Mouse (Mus musculus): ENCODE results near the gene Hivep3. TPM values are rescaled to one million over a fixed set of nuclear protein-coding genes. Genes with fewer than 3 reads are reported as not detected.

Hivep3 gene
- polyA plus RNA-seq, 1 experiment from 2014 or later = 4.2 TPM

DNA sequence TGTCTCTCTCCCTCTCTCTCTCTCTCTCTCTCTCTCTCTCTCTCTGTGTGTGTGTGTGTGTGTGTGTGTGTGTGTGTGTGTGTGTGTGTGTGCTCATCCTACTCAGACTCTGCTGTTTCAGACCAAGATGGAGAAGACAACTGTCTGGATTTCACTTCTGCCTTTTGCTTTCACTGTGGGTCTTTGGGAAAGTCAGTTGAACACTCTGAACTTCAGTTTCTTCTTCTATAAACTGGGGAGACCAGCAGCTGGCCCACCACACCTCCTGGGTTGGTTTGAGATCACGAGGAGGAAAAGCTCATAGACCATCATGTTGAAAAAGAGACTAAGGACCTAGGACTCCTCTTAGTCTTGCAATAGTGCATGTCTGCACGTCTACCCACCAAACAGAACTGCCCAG lies 246.3 kb downstream of the Hivep3 start:
- no peaks in the 10 kb centered on the region for H3K36me3 ChIP-seq (replicated peaks)
- no peak overlapping the region for H3K4me2 ChIP-seq
- no peak overlapping the region for H3K9ac ChIP-seq
- no peaks in the 10 kb centered on the region for H3K27me3 ChIP-seq
- no peak for ATAC-seq (ENCODE audit: low FRiP score)
- H3K9me3 ChIP-seq = no peaks in the 10 kb centered on the region
- H3K27ac ChIP-seq = no peak overlapping the region
- WGBS = 66% methylated on average over 2 of the region's 2 CpGs
- H3K4me3 ChIP-seq (replicated peaks) = no peak overlapping the region
- H3K4me1 ChIP-seq = peaks cover 13% of the 10 kb centered on the region; the same call in 1 of the 2 replicates

DNA sequence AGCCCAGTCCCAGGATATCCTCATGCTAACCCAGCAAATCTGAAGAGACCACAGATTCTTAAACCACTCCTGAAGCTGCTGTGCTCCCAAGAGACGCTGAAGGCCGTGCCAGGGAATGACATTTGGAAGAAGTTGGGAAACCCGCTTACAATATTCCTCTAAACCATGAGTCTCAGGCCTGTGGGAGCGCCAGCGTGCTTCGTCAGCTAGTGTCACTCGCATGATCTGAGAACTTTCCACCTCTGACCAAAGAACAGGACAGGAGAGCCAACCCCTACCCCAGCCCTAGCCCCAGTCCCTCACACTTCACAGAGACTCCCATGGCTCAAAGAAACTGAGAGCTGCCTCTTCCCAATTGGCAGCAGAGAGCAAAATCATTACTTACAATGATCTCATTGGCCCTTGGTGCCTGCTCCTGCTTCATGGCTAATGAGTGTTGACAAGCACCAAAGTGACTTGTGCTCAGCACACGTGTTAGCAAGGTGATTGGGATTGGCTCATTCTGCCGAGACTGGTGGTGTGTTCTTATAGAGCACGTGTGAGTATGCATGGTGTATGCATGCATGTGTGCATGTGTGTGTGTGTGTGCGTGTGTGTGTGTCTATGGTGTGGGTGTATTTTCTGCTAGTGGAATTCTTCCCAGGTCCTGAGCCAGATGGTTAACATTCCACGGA lies 247.6 kb downstream of the Hivep3 start:
- no peaks in the 10 kb centered on the region for H3K27me3 ChIP-seq
- H3K9me3 ChIP-seq = no peaks in the 10 kb centered on the region
- H3K4me2 ChIP-seq = no peak overlapping the region
- H3K4me3 ChIP-seq (replicated peaks) = no peak overlapping the region
- no peak overlapping the region for H3K9ac ChIP-seq
- WGBS = 80% methylated on average over 12 of the region's 12 CpGs
- ATAC-seq (ENCODE audit: low FRiP score) = no peak
- no peak overlapping the region for H3K27ac ChIP-seq
- H3K36me3 ChIP-seq (replicated peaks) = no peaks in the 10 kb centered on the region
- H3K4me1 ChIP-seq = peaks cover 9% of the 10 kb centered on the region; the same call in 1 of the 2 replicates

DNA sequence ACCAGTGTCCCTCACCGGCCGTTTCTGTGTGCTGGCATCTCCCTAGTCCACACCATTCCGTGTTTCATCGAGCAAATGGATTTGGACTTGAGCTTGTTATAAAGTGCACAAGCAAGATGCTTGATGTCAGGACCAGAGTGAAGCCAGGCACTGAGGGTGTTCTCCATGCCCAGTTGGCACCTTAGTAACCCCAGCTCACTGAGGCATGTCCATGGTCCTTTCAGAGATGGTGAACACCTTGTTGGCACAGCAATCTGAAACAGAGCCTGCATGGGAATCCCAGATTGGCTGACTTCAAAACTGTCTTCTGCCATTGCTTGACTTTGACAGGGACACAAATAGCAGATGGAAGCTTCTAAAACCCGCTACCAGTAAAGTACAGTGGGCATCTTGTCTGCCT lies 252.5 kb downstream of the Hivep3 start:
- Histone ChIP-seq H3K36me3 (replicated peaks) (no peaks in the 10 kb centered on the region), H3K4me3 (replicated peaks) (no peak overlapping the region), H3K27ac (no peak overlapping the region), H3K4me1 (peaks cover 9% of the 10 kb centered on the region), H3K27me3 (no peaks in the 10 kb centered on the region; the same call in 1 of the 2 replicates), H3K4me2 (no peak overlapping the region), H3K9me3 (no peaks in the 10 kb centered on the region), H3K9ac (no peak overlapping the region)
- WGBS = 84% methylated on average over 5 of the region's 5 CpGs
- ATAC-seq (ENCODE audit: low FRiP score) = no peak

DNA sequence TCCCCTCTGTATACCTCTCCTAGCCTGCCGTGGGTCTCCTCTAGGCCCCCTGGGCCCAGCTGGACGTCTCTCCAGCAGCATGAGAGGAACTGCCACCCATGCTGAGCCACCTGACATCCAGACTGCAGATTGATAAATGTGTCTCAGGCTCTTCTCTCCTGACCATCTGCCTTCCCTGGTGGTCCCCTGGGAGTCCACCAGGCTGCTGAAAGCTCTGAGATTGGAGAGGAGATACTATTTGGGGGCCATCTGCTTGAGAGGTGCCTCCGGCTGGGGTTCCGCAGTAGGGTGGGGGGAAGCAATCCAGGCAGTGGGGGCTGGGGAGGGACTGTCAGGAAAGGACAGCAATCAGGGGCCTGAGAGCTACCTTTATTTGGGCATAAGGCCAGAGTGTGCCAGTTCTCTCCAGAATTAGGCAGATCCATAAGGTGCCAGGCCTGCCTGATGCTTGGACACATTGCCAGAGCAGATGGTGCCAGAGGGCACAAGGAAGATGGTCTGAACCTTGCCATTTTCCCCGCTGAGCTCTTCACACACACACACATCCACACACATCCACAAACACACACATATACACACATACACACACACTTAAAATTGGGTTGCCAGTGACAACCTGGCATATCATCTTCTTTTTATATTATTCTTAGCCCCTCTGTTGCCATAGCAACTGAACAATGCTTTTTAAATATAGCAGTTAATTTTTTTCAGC lies 253.2 kb downstream of the Hivep3 start:
- H3K27ac ChIP-seq = no peak overlapping the region
- no peaks in the 10 kb centered on the region; the same call in 1 of the 2 replicates for H3K27me3 ChIP-seq
- H3K4me1 ChIP-seq = peaks cover 9% of the 10 kb centered on the region
- no peak overlapping the region for H3K4me2 ChIP-seq
- H3K9ac ChIP-seq = no peak overlapping the region
- ATAC-seq (ENCODE audit: low FRiP score) = no peak; the same call in 1 of the 2 replicates
- H3K9me3 ChIP-seq = no peaks in the 10 kb centered on the region
- no peaks in the 10 kb centered on the region for H3K36me3 ChIP-seq (replicated peaks)
- H3K4me3 ChIP-seq (replicated peaks) = no peak overlapping the region
- 69% methylated on average over 5 of the region's 5 CpGs for WGBS

DNA sequence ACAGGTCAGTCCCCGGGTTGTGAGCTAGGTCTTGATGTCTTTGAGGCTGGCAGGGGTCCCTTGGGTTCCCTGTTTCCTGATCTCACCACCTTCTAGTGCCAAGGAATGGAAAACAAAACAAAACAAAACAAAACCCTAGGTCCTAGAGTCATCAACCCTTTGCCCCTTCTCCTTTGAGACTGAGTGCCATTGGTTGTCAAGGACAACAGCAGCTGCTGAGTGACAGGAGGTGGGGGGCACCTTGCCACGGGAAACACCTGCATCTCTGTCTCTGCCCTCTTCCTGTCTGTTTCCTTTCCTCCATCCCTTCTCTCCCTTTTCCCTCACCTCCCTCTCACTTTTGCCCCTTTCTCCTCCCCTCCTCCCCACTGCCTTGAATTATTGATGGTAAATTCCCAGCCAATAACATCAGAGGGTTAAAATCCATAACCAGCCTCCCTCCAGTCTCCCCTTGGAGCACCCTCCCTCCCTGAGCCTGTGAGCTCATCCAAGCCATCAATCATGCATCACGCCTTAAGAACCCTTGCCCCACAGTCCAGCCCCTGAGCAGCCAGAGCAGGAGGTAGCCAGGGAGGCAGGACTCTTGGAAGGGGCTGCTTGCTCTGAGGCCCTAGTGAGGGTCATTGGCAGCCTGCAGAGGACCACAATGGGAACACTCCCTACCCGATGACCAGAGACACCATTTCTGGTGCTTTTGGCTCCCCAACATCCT lies 253.9 kb downstream of the Hivep3 start:
- 45% methylated on average over 4 of the region's 4 CpGs for WGBS

DNA sequence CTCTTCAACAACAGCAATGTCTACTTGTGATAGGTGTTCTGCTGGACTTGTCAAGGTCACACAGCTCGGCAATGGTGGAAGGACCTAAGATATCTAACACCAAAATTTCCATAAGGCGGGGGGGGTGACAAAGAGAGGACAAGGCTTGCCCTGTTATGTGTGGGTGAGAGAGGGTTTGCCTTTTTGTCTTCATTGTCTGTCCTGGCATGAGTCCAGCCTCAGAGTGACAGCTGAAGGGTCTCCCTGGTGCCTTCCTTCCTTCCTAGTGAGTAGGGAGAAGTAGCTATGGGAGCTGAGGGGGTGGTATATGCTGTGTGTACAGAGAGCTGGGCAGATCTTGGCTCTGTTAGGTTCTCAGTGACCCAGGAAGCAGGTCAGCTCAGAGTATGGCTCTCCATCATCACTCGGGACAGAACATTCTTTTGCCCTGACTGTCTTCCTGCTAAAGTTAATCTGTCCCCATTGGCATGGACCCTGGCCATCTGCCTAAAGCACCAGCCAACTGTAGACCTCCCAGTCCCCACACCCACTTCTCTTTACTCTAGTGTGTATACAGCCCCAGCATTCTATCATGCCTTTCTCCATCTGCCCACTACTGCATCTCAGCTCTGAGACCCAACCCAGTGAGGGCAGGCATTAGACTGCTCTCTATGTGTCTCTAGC lies 255.6 kb downstream of the Hivep3 start:
- Histone ChIP-seq H3K4me3 (replicated peaks) (no peak overlapping the region), H3K27me3 (no peaks in the 10 kb centered on the region; the same call in 1 of the 2 replicates), H3K27ac (no peak overlapping the region), H3K4me1 (peaks cover 9% of the 10 kb centered on the region), H3K36me3 (replicated peaks) (no peaks in the 10 kb centered on the region), H3K9ac (no peak overlapping the region), H3K9me3 (no peaks in the 10 kb centered on the region), H3K4me2 (no peak overlapping the region)
- 79% methylated on average over 3 of the region's 3 CpGs for WGBS
- ATAC-seq (ENCODE audit: low FRiP score) = no peak

More for the DNA sequence above, 253.9 kb downstream of the Hivep3 start:
- Histone ChIP-seq H3K27ac (no peak overlapping the region), H3K36me3 (replicated peaks) (no peaks in the 10 kb centered on the region), H3K9ac (no peak overlapping the region), H3K4me3 (replicated peaks) (no peak overlapping the region), H3K27me3 (no peaks in the 10 kb centered on the region; the same call in 1 of the 2 replicates), H3K4me2 (no peak overlapping the region), H3K4me1 (peaks cover 9% of the 10 kb centered on the region), H3K9me3 (no peaks in the 10 kb centered on the region)
- ATAC-seq (ENCODE audit: low FRiP score) = no peak

DNA sequence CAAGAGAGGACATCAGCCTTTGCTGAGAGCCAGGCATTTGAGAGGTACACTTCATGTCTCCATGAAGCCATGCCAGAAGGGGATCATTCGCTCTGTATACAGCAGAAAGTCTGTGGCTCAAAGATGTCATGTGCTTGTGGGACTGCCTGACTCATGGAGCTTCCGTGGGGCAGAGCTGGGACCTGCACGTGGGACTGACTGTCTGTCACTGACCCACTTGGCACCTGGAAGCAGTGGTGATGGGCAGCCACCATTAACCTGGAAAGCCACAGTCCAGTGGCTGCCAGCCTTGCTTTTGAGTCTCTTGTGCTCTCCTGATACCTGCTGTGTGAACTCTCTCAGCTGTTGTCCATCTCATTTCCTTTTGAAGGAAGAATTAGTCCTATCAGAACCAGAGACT lies 256.8 kb downstream of the Hivep3 start:
- Histone ChIP-seq H3K4me1 (peaks cover 9% of the 10 kb centered on the region), H3K27me3 (no peaks in the 10 kb centered on the region; the same call in 1 of the 2 replicates), H3K4me2 (no peak overlapping the region), H3K27ac (no peak overlapping the region), H3K9me3 (no peaks in the 10 kb centered on the region), H3K9ac (no peak overlapping the region), H3K36me3 (replicated peaks) (no peaks in the 10 kb centered on the region), H3K4me3 (replicated peaks) (no peak overlapping the region)
- no peak for ATAC-seq (ENCODE audit: low FRiP score)
- WGBS = 85% methylated on average over 3 of the region's 3 CpGs

DNA sequence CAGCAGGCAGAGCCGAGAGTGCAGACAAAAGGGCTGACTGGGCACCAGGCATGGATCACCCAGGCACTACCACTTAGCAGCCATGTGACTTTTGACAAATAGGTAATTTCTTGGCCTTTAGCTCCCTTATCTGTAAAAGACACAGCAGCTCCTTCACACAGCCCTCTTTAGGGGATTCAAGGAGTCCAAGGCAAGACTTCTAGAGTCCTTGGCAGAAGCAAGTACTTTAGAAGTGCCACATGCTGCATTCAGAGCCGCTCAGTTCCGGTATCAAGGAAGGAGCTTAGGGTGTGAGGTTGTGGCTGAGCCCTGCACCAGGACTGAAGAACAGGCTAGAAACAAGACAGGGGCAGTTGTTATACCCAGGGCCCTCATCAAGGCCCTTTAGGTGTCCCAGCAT lies 257.3 kb downstream of the Hivep3 start:
- 88% methylated on average over 3 of the region's 3 CpGs for WGBS
- peaks cover 9% of the 10 kb centered on the region for H3K4me1 ChIP-seq

DNA sequence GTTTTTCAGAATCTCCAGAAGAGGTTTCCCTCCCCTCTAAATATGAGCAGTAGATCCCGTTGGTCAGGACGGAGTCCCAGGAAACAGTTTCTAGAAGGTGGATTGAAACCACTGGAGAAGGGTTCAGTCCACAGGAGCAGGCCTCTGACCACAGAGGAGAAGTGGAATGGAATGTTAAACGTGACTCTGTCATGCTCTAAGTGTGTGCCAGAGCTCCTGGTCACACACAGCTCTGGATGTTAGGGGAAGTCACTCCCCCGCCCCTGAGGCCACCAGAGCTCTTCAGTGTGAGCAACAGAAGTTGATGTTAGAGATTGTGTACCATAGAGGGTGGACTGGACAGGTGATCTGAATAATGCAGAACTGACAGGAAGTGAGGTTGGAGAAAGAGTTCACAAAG lies 258.2 kb downstream of the Hivep3 start:
- Histone ChIP-seq H3K27ac (no peak overlapping the region), H3K4me2 (no peak overlapping the region), H3K4me3 (replicated peaks) (no peak overlapping the region), H3K9me3 (no peaks in the 10 kb centered on the region), H3K9ac (no peak overlapping the region), H3K27me3 (no peaks in the 10 kb centered on the region; the same call in 1 of the 2 replicates), H3K4me1 (peaks cover 9% of the 10 kb centered on the region), H3K36me3 (replicated peaks) (no peaks in the 10 kb centered on the region)
- WGBS = 72% methylated on average over 4 of the region's 4 CpGs
- no peak for ATAC-seq (ENCODE audit: low FRiP score)

More for the DNA sequence above, 257.3 kb downstream of the Hivep3 start:
- Histone ChIP-seq H3K9me3 (no peaks in the 10 kb centered on the region), H3K36me3 (replicated peaks) (no peaks in the 10 kb centered on the region), H3K4me2 (no peak overlapping the region), H3K27ac (no peak overlapping the region), H3K4me3 (replicated peaks) (no peak overlapping the region), H3K9ac (no peak overlapping the region), H3K27me3 (no peaks in the 10 kb centered on the region; the same call in 1 of the 2 replicates)
- ATAC-seq (ENCODE audit: low FRiP score) = no peak

DNA sequence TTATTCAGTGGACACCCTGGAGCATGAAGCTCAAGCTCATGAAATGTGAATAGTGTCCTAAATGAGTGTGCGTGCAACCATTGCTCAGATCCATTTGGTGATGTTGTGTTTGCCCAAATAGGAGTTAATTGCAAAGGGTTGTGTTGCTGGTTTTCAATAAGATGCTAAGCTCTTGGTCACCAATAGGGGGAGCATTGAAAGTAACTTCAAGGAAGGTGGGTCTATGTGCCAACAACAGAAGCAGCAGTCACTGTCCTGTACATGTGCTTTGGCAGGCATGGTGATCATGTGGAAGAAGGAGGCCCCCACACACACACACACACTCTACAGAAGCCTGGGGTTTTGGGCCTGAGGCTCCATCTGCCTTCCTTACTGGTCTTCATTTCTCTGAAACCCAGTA lies 262.8 kb downstream of the Hivep3 start:
- WGBS = 89% methylated on average over 1 of the region's 1 CpGs
- no peaks in the 10 kb centered on the region for H3K9me3 ChIP-seq
- H3K27ac ChIP-seq = no peak overlapping the region
- no peak for ATAC-seq (ENCODE audit: low FRiP score)
- H3K9ac ChIP-seq = no peak overlapping the region
- H3K4me2 ChIP-seq = no peak overlapping the region
- no peaks in the 10 kb centered on the region for H3K4me1 ChIP-seq
- no peak overlapping the region for H3K4me3 ChIP-seq (replicated peaks)
- H3K27me3 ChIP-seq = no peaks in the 10 kb centered on the region
- no peaks in the 10 kb centered on the region for H3K36me3 ChIP-seq (replicated peaks)

DNA sequence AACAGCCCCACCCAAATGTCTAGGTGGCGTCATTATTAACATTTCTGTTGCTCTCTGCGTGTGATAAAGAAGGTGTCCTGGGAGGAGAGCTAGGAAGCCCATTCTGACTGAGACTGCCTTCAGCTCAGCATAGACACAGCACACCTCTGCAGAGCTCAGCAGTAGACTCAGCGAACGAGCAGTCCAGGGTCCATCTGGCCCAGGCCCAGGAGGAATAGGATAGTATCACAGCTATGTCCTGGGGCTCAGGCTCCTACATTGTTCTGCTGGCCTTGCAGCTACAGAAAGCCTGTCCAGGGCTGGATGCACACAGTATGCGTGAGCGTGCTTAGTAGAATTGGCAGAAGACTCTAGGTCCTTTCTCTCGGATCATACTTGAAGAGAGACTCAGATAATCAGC lies 263.8 kb downstream of the Hivep3 start:
- Histone ChIP-seq H3K4me1 (no peaks in the 10 kb centered on the region), H3K36me3 (replicated peaks) (no peaks in the 10 kb centered on the region), H3K4me3 (replicated peaks) (no peak overlapping the region), H3K4me2 (no peak overlapping the region), H3K9me3 (no peaks in the 10 kb centered on the region), H3K27me3 (no peaks in the 10 kb centered on the region), H3K27ac (no peak overlapping the region), H3K9ac (no peak overlapping the region)
- WGBS = 91% methylated on average over 7 of the region's 7 CpGs
- no peak for ATAC-seq (ENCODE audit: low FRiP score)

DNA sequence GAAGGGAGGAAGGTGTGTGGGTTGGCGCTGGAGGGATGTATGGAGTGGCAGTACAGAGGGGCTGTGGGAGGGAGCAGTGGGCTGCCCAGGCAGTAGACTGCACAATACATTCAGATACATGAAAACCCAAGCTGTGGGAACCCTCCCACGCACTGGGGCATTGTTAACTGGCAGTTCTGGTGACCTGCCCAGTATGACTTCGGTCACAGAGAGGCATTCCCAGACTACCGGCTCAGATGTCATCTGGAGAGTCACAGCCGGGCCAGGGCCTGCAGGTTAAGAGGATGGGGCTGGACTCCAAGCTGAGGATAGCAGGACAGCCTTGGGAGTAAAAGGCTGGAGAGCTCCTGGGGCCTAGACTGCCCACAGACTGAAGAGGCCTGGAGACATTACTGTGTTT lies 265.3 kb downstream of the Hivep3 start:
- no peak overlapping the region for H3K4me2 ChIP-seq
- H3K27ac ChIP-seq = no peak overlapping the region
- H3K9me3 ChIP-seq = no peaks in the 10 kb centered on the region
- H3K36me3 ChIP-seq (replicated peaks) = no peaks in the 10 kb centered on the region
- 74% methylated on average over 5 of the region's 5 CpGs for WGBS
- no peak for ATAC-seq (ENCODE audit: low FRiP score)
- no peaks in the 10 kb centered on the region for H3K4me1 ChIP-seq
- H3K9ac ChIP-seq = no peak overlapping the region
- no peak overlapping the region for H3K4me3 ChIP-seq (replicated peaks)
- H3K27me3 ChIP-seq = no peaks in the 10 kb centered on the region
